Mouse (Mus musculus) retina, embryonic 14.5 days (tissue): ENCODE results near the gene Dnah1.

Experiments used
- DNase-seq: peaks from one replicate; pipeline ENCODE4 v3.0.0-alpha.2; 2015; ENCODE audit warnings: low spot score

The Dnah1 gene

DNA sequence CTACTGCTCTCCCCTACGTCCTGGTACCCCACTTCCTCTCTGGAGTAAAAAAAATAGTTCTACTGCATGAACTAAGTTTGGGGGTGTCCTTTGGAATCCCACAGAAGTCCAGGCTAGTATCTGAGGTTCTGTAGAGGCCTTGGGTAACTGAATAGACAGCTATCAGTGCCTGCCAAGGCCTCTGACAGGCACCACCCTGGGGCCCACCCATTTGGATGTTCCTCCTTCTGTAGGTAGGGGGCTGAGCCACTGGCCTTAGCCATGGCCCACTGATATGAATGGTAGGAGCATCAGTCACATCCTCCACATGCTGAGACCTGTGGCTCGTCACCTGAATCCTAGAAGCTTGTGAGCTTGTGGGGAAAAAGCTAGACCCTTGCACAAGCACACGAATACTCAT lies 5.9 kb downstream of the Dnah1 start:
- no peak for DNase-seq

DNA sequence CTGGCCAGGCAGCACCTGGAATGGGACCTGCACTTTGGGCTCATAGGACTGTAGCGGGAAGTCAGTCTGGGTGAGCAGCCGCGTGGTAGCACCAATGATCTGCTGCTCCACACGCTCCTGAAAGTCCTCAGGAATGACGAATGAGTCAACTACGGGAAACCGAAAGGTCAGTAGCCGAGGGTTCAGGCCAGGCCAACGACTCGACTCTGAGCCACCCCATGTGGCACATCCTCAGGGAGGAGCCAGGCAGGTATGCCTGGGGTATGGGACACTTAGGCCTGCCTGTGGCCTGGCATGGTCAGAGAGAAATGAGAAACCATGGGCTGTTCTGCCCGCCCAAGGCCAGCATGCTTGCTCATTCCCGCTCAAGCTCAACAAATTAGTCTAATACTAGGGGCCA lies 7.1 kb downstream of the Dnah1 start:
- DNase-seq = no peak

DNA sequence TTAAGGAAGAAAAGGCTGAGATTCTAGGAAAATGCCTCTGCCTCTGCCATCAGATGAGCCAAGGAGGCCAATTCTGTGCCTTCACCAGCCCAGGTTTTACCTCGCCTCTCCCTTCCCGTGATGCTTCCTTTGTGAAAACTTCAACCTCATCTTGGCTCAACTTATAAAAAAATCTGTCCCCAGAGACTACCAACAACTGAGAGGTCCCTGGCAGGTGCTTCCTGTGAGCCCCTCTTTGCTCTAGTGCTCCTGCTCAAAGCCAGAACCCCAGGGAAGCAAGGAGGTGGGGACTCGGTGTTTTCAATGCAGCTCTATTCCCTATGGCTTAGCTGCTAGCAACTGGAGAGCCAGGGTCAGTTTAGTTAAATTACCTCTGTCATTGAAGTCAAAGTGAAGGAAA lies 10.5 kb downstream of the Dnah1 start:
- no peak for DNase-seq

DNA sequence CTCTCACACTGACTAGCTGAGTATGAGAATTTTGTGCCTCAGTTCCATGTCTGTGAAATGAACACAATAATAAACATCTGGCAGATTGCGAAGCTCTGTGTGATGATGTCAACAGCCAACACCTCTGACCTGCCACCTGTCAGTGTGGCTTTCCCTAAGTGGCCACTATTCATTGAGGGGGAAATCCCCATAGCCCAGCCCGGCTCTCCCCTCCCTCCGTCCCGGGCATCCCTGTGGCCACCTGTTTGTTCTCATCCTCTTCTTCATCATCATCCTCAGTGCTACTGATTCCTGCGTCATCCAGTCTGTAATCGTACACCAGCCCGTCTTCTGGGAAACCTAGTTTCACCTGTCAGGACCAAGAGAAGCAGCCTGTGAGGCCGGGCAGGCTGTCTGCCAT lies 38.0 kb downstream of the Dnah1 start:
- DNase-seq = no peak

DNA sequence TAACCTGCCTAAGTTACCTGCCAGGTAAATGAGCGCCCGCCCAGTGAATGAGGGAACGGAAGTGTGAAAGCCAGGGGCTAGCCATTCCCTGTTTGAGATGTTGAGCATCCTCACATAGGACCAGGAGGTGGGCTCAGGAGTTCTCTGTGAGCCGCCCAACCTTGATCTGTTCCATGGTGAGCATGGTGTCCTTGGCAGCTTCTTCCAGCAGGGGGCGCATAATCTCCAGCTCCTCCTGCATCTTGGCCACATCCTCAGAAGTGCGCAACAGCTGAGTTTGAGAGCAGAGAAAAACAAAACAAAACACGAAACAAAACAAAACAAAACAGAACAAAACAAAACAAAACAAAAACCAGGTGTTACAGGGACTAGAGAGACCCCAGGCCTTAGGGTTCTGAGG lies 51.5 kb downstream of the Dnah1 start:
- DNase-seq = peak; percentile 87

DNA sequence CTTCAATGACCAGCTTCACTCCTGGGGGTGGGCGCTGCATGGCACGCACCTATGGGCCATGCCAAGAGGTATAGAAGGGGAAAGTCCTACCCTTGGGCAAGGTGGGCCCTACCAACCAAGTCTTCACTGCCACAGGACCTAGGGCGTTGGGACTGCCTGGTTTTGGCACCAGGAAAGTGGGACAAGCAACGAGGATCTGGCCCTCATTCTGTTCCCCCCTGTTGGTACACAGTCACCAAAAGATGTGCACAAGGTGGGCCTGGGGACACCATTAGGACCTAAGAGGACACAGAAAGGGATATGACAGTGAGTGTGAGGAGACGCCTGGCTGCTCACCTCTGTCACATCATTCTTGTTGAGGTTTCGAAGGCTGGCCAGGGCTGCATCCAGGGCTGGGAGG lies 52.6 kb downstream of the Dnah1 start:
- no peak for DNase-seq

DNA sequence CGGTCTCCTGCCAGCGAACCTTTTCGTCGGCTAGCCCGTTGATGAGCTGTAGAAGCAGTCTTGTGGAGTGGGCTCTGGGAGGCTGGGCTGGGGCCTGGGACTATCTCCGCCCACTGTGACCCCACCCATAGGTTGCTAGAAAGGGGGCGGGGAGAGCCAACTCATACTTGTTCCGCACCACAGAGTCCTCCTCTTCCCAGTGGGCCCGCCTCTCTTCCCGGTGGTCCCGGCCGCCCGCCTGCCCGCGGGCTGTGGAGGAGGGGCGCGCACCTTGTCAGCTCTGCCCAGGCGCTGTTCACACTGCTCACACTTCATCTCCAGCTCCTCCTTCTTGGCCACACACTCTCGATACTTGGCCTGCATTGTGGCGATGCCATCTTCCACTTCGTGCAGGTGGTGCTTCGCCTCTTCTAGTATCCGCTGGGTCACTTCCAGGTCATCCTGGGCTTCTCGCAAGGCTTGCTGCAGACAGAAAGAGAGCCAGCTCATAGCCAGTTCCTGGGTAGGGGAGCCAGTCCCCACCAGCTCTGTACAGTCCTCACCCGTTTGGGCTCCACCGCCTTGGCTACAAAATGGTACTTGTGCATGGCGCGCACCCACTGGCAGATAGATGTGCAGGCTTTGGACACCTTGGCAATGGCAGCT lies 54.1 kb downstream of the Dnah1 start:
- peak; percentile 82 for DNase-seq

DNA sequence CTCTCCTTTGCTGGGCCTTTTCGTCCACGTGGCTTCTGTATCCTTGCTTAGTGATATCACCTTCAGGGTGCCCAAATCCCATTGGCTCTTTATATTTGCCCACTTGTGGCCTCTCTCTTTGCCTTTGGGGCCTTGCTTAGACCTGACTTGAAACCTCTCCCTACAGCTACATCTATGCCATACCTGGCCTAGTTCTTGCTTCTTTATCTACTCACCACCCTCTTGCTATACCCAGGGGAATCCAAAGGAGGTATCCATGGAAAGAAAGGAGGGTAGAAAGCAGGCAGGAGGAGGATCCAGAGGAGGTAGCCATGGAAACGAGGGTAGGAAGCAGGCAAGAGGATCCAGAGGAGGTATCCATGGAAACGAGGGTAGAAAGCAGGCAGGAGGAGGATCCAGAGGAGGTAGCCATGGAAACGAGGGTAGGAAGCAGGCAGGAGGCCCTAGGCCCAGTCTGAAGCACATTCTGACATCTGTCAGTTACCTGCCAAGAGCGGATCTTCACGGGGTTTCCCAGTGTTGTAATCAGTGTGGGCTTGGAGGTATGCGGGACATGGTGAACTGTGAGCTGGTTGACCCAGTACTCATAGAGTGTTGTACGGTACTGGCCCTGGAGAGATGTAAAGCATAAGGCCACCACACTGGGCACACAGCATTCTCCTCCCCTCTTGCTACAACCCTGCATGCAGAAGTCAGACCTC lies 55.2 kb downstream of the Dnah1 start:
- peak; percentile 28 for DNase-seq

DNA sequence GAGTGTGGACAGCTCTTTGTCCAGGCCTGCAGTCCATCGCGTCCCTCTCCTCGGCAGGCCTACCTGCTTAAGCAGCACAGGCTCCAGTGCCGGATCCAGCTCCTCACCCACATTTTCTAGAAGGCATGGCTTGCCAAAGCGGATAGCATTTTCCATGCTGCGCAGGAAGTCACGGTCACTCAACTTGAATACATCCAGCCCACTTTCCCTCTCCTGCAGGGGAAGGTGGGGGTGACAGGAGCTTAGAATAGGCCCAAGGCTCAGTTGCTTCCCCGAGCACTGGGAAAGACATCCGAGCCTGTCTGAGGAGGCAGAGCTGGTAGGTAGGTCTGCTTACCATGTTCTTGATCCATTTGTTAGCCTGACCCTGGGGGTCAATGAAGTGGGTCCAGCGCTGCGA lies 56.0 kb downstream of the Dnah1 start:
- DNase-seq = no peak

DNA sequence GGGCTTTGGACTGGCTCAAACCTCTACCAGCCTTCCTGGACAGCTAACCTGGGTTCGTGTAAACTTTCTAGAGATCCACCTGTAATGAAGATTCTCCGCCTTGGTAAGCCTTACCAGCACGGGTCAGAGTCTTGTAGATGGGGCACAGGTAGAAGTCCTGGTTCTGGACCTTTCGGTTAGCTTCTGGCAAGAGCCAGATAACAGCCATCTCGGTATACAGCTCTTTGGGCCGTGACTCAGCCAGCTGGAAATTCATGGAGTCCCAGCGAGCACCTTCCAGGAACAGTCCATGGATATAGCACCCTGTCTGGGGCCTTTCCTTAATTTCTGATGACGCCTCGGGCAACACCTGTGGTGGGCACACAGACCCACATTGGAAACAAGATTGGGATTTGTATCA lies 62.8 kb downstream of the Dnah1 start:
- DNase-seq = no peak

DNA sequence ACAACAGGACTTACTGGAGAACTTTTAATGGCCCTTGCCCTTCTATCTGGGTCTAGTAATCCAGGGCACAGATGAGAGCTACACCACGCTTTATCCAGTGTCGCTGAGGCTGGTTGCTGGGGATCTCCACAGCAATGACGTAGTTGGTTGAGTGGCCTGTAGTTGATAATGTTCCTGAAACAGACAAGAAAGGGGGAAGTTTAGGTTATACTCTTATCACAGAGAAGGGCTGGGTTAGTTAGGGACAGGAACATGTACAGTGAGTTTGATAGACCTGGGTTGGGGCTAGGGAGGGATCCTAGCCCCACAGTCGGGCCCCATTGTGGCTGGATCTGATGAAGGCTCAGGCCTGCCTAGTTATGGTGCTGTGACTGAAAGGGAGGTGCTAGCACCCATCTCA lies 63.3 kb downstream of the Dnah1 start:
- no peak for DNase-seq

DNA sequence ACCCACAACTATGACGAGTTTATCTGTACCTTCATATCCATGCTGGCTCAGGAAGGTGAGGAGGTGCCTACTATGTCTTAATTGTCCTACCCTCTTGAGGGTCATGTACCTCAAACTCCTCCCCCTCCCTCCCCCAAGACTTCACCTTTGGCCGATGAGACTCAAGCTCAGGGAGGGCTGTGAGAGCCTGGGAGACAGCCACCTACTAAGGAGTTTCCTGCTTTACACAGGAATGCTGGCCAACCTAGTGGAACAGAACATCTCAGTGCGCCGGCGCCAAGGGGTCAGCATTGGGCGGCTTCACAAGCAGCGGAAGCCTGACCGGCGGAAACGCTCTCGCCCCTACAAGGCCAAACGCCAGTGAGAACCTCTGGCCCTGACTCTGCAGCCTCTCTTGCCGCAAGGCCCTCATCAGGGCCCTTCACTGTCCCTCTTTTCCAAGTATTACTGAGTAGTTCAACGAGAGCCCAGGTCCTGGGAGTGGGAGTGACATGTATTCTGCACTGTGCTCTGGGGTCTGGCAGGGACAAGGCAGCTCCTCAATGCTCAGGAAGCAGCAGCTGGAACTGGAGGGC lies 65.1 kb downstream of the Dnah1 start:
- DNase-seq = no peak

DNA sequence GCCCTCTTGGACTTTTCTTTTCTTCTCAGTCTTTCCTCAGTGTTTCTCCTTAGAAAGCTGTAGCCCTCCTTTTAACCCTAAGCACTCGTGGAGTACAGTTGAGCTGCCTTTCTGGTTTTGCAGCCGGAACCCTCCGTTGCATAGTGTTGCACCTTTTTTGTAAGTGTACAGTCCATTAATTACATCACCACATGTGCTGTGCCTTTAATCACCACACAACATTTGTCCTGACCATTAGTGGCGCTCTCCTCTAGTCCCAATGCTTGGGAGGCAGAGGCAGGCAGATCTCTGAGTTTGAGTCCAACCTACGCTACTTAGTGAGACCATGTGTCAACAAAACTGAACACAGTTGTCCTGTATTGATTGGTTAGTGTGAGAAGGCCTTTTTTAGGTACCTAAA lies 71.6 kb downstream of the Dnah1 start:
- DNase-seq = no peak

DNA sequence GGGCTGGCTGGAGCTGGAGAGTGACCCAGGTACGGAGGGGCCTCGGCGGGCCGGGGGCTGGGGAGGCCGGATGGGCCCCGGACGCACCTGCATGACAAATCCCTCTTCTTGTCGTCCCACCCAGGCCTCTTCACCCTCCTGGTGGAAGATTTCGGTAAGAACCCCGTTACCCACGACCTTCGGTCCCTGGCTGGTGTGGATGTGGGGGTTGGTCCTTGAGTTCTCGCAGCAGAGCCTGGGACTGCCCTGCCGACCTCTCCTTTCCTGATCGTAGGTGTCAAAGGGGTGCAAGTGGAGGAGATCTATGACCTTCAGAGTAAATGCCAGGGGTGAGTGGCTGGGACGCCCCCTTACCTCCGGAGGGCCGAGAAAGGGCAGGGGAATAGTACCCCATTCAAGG lies 72.1 kb downstream of the Dnah1 start:
- DNase-seq = no peak

DNA sequence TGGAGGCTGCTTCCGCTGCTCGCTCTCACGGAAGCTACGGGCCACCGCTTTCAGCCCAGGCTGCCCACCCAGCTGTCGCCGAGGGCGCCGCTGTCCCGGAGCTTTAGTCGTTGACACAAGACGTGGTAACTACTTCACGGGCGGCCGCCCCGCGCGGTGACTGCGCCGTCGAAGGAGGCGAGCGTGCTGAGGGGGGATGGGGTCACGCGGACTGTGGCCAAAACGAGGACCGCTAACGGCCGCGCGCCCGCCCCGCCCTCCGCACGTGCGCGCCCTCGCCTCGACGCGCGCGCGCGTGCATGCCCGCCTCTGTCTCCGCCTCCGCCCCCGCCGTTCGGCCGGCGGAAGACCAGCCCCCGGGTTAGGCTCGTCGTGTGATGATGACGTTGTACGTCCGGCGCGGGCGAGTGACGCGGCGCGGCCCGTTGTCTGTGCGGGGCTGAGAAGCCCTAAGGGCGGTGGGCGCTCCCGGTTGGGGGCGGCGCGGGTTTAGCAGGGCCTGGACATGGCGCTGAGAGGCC lies 72.6 kb downstream of the Dnah1 start, which contains the start of the genes Phf7 and Bap1:
TSS of gene Phf7 (minus strand) at position 234 of the 521 bp plus-strand sequence.
TSS of gene Bap1 (plus strand) at position 367 of the 521 bp plus-strand sequence.
- peak; percentile 97 for DNase-seq

DNA sequence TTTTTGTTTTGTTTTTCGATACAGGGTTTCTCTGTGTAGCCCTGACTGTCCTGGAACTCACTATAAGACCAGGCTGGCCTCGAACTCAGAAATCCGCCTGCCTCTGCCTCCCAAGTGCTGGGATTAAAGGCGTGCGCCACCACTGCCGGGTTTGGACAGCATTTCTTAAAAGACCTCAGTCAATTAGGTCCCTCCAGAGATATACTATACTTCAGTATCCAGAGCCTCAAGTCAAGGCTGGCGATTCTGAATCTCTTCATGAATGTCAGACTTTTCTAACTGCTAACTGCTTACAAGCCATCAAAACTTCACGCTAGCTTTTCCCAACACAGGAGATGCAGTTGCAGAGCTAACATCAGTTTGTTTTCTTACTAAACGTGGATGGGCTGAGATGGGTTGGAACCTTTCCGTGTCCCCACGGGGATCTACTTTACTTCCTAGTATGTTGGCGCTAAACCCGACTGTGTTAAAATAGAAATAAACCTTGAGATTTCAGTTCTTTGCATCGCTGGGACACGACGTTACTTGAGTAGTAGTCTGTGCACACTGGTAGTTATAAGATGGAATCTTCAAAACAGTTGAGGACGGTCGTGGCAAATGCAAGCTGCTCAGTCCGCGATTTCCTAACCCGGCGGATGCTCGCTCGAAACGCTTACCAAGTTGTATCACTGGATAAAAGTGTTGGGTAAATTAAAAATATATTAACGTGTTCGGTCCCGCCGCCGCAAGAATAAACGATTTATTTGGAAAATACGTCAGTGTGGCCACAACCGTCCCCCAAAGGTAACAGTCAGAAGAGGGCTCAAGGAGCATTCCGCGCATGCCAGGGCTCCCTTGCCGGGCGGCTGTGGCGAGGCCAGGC lies 73.2 kb downstream of the Dnah1 start:
- DNase-seq = no peak

DNA sequence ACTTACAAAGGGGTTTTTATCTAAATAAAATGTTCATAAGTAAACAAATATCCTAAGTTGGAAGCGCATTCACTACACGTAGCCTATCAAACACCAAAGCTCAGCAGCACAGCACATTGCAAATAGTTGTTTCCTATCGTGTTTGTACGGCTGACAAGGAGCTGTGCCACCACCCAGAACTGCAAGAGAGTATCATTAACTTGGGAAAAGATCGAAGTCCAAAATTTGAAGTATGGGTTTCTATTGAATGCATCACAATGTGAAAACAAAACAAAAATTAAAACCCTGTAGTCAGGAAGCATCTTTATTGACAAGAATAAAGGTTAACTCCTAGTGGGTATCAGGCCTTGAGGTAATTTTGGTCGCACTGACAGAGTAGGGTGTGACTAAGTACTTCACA lies 75.3 kb downstream of the Dnah1 start:
- no peak for DNase-seq

DNA sequence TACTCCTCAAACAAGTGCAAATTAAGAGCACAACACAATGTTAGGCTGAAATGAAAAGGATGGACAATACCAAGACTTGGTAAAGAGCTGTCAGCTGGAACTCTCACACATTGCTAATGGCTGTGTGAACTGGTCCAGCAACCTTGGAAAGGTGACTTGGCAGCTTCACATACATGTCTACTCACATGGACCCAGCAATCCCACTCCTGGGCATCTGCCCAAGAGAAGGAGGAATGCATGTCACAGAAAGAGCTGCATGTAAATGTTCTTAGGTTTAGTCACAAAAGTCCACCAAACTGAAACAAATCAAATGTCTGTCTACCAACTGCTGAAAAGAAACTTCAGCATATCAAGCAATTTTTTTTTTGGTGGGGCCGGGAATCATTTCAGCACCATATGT lies 77.8 kb downstream of the Dnah1 start:
- no peak for DNase-seq

DNA sequence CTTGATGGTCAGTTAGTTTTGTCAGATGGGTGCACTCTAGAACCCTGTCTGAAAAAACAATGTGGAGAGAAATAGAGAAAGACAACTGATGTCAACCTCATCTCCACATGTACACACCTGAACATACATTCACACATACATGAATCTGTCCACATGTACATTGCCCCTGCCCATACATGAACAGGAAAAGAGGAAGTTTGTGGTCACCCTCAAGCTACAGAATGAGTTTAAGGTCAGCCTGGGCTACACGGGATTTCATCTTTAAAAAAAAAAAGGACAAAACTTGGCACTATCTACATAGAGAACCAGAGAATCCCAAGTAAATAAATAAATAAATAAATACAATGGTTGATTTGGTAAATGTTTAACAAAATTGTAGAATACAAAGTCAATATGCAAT lies 78.9 kb downstream of the Dnah1 start:
- no peak for DNase-seq

DNA sequence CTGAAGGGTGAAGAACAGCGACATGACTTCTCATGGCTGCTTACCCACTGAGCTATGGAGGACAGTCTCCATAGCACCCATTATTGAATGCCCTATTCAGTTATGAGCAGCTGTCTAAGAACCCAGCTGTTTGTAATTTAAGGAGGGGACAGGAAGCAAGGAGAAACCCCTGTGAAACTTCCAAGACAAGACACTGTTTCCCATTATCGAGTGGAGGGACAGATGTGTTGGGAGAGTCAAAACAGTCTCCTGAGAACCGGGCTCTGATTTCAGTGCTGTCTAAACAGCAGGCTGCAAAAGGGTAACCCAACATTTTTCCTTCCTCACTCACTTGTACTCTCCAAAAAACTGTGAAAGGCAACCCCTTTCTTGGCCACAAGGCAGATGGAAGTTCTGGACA lies 83.2 kb downstream of the Dnah1 start:
- DNase-seq = no peak

DNA sequence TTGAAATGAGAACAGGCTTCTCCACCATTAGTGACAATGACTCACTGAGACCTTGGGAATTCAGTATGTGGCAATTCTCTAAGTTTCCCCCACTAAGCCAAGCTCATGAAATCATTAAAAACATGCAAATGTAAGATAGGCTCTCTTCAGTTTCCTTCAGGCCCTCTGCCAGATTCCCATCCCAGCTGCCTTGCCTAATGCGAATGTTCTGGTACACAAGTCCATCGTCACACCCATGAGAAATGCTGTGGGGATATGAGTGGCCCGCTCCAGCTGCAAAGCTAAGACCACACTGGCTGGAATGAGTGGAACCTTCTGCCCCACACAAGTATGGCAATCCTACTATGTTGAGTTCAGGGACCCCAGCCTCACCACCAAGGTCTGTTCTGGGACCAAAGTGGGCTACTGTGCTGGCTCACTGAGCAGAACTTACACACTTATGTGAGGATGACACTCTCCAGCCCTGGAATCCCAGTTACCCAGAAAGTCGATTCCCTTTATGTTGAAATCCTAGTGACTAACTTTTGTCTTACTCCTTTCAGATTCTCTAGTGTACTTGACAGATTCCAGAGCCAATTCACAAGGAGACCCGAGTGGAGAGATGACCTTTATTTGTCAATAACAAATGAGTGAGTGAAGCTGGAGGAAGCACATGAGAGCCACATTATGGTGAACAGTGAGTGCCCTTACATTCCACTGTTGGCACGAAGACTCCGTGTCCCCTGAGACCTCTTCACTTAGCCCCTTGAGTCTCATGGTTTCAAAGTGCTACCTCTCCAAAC lies 86.4 kb downstream of the Dnah1 start:
- no peak for DNase-seq
